Mouse (Mus musculus): ENCODE data around the gene Gm21731. TPM values are rescaled to one million over a fixed set of nuclear protein-coding genes. Genes with fewer than 3 reads are reported as not detected.
"Not testable (repeated sequence)": the region's sequence is repeated elsewhere in the genome, so short reads cannot be mapped to it uniquely, and the experiment has no call there.

Gm21731 gene
- polyA plus RNA-seq (2012; rRNA removed), result not detected in 2 replicates

DNA sequence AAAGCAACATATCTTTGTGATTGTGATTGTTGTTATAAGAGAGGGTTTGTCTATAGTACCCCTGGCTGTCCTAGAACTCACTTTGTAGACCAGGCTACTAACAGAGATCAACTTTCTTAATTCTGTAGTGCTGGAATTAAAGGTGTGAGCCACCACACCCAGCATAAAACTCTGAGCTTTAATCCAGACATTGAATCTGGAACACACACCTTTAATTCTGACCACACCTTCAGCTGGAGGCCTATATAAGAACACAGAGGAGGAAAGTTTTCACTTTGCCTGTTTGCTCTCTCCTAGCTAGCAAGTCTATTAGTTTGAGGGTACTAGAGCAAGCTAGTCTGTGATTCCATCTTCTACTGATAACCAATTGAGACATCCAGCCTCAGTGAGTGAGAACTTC, at the start of gene Gm21731:
Gm21731 (plus strand) TSS at position 301 of the 400 bp plus-strand sequence.
- not testable (repeated sequence) for H3K4me3 ChIP-seq (ENCODE audit: extremely low read depth, insufficient read depth, insufficient read length); H3K4me1 ChIP-seq (ENCODE audit: control insufficient read depth, insufficient read depth, insufficient read length); H3K27ac ChIP-seq (ENCODE audit: insufficient read depth, low read length); H3K36me3 ChIP-seq (ENCODE audit: control insufficient read depth, insufficient read depth, low read length); H3K27me3 ChIP-seq (ENCODE audit: control insufficient read depth, insufficient read depth, low read length); DNase-seq (ENCODE audit: low read depth in 1 of 2, low spot score in 2 of 2)

DNA sequence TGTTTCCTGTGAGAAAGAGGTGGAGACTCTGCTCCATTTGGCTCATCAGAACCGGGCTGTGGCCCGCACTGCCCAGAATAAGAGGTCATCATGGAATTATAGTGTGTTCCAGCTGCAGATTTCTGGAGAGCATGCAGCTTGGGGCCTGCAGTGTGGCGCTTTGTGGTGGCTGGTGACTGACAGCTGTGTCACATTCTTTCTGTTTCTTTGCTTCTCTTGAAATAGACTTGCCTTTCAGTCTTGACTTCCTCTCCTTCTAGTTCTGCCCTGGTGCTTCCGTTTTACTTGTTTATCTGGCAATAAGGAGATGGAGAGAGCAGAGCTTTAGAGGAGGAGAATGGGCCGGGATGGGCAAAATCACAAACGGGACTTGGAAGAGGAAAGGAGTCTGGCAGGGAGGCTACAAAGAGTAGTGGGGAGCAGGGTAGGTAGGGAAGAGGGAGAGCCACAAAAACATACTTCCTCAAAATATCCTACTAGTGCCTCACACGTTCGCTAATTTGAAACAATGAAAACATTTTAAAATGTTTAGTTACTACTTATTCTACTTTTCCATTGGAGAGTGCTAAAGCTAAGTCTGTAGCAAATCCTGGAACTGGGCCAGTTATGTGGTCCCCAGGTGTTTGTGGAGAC, 42.6 kb upstream of the Gm21731 start:
- WGBS, result 14% methylated on average over 7 of the region's 8 CpGs
- not testable (repeated sequence) for H3K27me3 ChIP-seq (ENCODE audit: control insufficient read depth, insufficient read depth, low read length); H3K36me3 ChIP-seq (ENCODE audit: control insufficient read depth, insufficient read depth, low read length); DNase-seq (ENCODE audit: low read depth in 1 of 2, low spot score in 2 of 2); H3K4me3 ChIP-seq (ENCODE audit: extremely low read depth, insufficient read depth, insufficient read length); H3K4me1 ChIP-seq (ENCODE audit: control insufficient read depth, insufficient read depth, insufficient read length)
- 0 out of 2 replicates have a peak overlapping the region, but pooled peaks have one; percentile 15 for H3K27ac ChIP-seq (ENCODE audit: insufficient read depth, low read length)

DNA sequence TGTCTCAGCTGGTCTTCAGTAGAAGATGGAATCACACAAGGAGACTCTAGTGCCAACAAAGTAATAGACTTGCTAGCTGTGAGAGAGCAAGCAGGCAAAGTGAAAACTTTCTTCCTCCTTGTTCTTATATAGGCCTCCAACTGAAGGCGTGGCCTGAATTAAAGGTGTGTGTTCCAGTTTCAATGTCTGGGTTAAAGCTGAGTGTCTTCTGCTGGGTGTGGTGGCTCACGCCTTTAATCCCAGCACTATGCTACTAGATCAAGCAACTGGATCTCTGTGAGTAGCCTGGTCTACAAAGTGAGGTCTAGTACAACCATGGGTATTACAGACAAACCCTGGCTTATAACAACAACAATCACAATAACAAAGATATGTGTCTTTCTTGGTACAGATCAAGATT, 23.1 kb upstream of the Gm21731 start, which contains the start of gene Gm21762:
Gm21762 (minus strand) TSS at position 101 of the 400 bp plus-strand sequence.
- not testable (repeated sequence) for H3K27ac ChIP-seq (ENCODE audit: insufficient read depth, low read length); H3K4me1 ChIP-seq (ENCODE audit: control insufficient read depth, insufficient read depth, insufficient read length); H3K27me3 ChIP-seq (ENCODE audit: control insufficient read depth, insufficient read depth, low read length); DNase-seq (ENCODE audit: low read depth in 1 of 2, low spot score in 2 of 2); H3K4me3 ChIP-seq (ENCODE audit: extremely low read depth, insufficient read depth, insufficient read length); H3K36me3 ChIP-seq (ENCODE audit: control insufficient read depth, insufficient read depth, low read length)
- WGBS, result no CpG with 5 or more reads among the region's 2 CpGs

DNA sequence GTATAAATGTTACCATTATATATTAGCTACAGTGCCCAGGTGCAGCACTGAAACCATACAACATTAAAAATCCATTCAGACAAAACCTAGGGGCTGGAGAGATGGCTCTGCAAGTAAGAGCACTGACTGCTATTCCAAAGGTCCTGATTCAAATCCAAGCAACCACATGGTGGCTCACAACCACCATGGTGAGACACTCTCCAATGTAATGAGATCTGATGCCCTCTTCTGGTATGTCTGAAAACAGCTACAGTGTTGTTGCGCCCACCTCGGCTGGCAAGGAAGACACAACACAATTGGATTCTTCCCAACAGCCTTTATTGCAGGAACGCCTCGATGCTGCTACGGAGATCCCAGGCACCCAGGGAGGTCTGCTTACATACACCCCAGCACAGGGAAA, 18.0 kb upstream of the Gm21731 start:
- H3K4me3 ChIP-seq (ENCODE audit: extremely low read depth, insufficient read depth, insufficient read length); H3K27ac ChIP-seq (ENCODE audit: insufficient read depth, low read length); H3K4me1 ChIP-seq (ENCODE audit: control insufficient read depth, insufficient read depth, insufficient read length); H3K27me3 ChIP-seq (ENCODE audit: control insufficient read depth, insufficient read depth, low read length); H3K36me3 ChIP-seq (ENCODE audit: control insufficient read depth, insufficient read depth, low read length): not testable (repeated sequence)
- peak in 1 of 2 experiments; percentile 3 for DNase-seq (ENCODE audit: low read depth in 1 of 2, low spot score in 2 of 2)
- 87% methylated on average over 5 of the region's 5 CpGs for WGBS

DNA sequence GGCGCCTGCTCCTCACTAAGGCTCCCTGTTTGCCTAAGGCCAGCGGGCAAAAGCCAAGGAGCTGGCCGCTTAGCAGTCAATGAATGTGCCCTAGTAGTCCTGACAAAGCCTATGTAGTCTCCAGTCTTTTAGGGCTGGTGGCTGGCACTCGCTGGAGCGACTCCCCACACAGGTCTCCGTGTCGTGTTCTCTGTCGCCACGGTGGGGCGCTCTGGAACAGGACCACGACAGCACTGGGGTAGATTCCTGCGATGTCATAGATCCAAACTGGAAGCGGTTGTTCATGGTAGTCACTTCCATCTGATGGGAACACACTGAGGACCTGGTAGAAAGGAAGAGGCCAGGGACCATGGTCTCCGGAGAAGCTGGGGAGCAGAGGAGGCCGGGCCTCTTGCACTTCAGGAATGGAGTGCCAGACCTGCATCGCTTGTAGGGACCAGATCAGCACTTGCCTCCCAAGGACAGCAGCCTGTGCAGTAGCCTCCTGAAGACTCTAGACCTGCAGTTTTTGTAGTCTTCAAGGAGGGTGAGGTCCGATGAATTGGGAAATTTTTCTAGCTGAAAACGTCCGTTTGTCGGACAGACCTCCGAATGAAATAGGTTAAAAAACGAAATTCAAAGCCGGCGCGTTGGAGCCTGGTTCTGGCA, 15.8 kb upstream of the Gm21731 start:
- H3K36me3 ChIP-seq (ENCODE audit: control insufficient read depth, insufficient read depth, low read length); H3K4me1 ChIP-seq (ENCODE audit: control insufficient read depth, insufficient read depth, insufficient read length); DNase-seq (ENCODE audit: low read depth in 1 of 2, low spot score in 2 of 2); H3K27me3 ChIP-seq (ENCODE audit: control insufficient read depth, insufficient read depth, low read length); H3K4me3 ChIP-seq (ENCODE audit: extremely low read depth, insufficient read depth, insufficient read length); H3K27ac ChIP-seq (ENCODE audit: insufficient read depth, low read length): not testable (repeated sequence)
- 96% methylated on average over 16 of the region's 25 CpGs for WGBS

DNA sequence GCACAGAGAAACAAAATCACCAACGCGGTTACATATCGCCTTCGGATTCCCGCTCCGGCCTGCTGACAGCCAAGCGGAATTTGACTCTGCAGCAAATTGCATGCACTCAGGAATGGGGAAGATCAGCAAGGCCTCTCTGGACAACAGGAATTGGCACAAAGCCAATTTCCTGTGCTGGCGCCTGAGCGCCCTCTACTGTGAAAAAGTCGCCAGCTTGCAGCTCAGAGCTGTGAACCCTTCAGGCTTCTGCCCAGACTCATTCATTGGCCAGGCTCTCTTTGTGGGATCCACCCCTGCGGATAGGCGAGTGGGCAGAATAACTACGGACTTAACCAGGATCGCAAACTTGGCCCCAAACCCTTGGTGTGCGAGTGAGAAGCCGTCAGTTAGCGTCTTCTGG, 7.1 kb upstream of the Gm21731 start:
- H3K27me3 ChIP-seq (ENCODE audit: control insufficient read depth, insufficient read depth, low read length); H3K27ac ChIP-seq (ENCODE audit: insufficient read depth, low read length); H3K36me3 ChIP-seq (ENCODE audit: control insufficient read depth, insufficient read depth, low read length); H3K4me1 ChIP-seq (ENCODE audit: control insufficient read depth, insufficient read depth, insufficient read length); H3K4me3 ChIP-seq (ENCODE audit: extremely low read depth, insufficient read depth, insufficient read length); DNase-seq (ENCODE audit: low read depth in 1 of 2, low spot score in 2 of 2): not testable (repeated sequence)
- 96% methylated on average over 17 of the region's 17 CpGs for WGBS

DNA sequence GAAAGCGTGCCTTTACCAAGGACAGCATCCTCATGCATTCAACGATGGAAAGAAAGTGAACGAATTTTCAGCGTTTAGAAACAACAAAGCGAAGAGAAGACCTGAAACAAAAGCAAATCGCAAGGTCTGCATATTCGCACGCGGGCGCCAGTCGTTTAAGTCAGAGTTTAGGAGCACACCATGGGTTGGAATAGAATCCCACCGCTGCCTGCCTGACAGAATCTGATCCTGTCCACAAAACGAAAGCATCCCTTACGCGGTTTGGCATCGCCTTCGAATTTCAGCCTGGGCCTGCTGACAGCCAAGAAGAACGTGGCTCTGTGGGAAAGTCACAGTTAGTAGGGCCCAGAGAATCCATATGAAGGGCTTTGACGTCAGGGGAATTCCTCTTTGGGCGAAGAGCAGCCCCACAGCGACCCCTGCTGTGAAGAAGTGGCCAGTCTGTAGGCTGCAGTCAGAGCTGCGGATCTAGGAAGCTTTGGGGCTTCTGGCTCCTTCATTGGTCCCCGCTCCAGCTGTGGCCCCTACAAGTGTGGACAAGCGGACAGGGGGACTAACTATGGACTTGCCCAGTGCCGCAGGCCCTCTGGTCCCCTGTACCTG, 6.4 kb upstream of the Gm21731 start:
- not testable (repeated sequence) for H3K4me1 ChIP-seq (ENCODE audit: control insufficient read depth, insufficient read depth, insufficient read length); DNase-seq (ENCODE audit: low read depth in 1 of 2, low spot score in 2 of 2); H3K27ac ChIP-seq (ENCODE audit: insufficient read depth, low read length); H3K36me3 ChIP-seq (ENCODE audit: control insufficient read depth, insufficient read depth, low read length); H3K4me3 ChIP-seq (ENCODE audit: extremely low read depth, insufficient read depth, insufficient read length); H3K27me3 ChIP-seq (ENCODE audit: control insufficient read depth, insufficient read depth, low read length)
- WGBS, result 69% methylated on average over 13 of the region's 25 CpGs

DNA sequence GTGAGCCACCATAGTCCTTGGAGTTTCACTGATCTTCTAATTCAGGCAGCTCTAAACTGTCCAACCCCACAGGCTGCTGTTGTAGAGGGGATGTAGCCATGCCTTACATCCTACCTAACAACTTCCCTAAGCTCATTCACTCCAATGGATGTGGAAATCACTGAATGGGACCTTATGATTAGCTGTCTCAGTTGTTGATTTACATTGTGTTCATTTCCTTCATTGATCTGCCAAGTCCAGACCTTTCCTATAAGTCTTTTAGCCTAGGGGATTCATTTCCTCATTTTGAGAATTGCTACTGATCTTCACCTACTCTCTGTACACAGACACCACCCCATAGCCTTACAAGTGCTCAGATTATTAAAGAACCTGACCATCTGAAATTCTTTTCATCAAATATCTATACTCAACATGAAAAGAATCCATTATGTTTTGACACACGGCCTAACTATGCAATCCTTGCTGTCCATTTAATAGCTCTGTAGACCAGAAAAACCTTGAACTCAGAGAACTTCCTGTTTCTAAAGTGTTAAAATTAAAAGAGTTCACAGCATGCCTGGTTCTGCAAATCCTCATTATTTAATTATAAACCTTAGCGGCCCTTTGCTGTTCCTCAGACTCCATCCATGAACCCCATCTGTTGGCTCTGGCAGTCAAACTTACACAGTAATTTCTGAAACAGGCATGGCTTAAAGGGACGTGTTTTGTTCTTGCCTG, 12.5 kb downstream of the Gm21731 start:
- 54% methylated on average over 2 of the region's 3 CpGs for WGBS

DNA sequence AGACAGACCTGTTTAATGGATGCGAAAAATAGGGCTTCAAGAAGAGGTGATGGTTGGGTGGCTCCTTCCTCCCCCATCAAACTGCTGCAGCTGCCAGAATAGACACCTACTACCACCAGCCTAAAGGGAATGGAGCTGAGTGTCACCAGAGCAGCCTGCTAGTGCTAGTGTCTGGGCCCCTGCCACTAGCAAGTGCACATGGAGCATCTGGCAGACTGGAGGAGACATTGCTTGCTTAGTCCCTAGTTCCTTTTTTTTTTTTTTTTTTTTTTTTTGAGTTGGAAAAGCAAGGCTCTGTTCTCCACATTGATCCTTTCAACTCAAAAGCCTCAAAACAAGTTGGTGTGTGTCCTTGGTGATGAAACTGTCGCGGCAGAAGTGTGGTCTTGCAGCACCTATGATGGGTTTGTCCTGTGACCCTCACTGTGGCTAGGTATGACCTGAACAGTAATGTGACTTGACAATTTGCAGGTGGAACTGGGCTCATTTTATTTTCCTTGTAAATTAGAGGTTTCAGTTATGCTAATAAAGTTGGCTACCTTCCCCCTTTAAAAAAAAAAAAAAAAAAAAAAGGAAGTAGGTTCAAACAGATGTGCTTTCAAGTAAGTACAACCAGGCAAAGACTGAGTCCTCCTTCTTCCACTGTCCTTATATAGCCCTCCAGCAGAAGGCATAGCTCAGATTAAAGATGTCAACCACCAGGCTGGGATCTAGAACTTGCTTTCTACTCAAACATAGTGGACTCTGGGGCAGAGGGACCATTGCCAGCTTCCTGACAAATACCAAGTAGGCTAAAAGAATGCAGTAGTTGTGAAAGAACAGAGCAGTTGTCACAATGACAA, 20.1 kb downstream of the Gm21731 start:
- not testable (repeated sequence) for H3K36me3 ChIP-seq (ENCODE audit: control insufficient read depth, insufficient read depth, low read length); H3K4me3 ChIP-seq (ENCODE audit: extremely low read depth, insufficient read depth, insufficient read length); H3K27me3 ChIP-seq (ENCODE audit: control insufficient read depth, insufficient read depth, low read length); H3K4me1 ChIP-seq (ENCODE audit: control insufficient read depth, insufficient read depth, insufficient read length)
- 17% methylated on average over 3 of the region's 3 CpGs for WGBS
- peak overlapping the region; percentile 93 for H3K27ac ChIP-seq (ENCODE audit: insufficient read depth, low read length)
- peak in 1 of 2 experiments; percentile 40 for DNase-seq (ENCODE audit: low read depth in 1 of 2, low spot score in 2 of 2)

More for the DNA sequence above, 12.5 kb downstream of the Gm21731 start:
- DNase-seq (ENCODE audit: low read depth in 1 of 2, low spot score in 2 of 2); H3K4me1 ChIP-seq (ENCODE audit: control insufficient read depth, insufficient read depth, insufficient read length); H3K27me3 ChIP-seq (ENCODE audit: control insufficient read depth, insufficient read depth, low read length); H3K36me3 ChIP-seq (ENCODE audit: control insufficient read depth, insufficient read depth, low read length); H3K27ac ChIP-seq (ENCODE audit: insufficient read depth, low read length); H3K4me3 ChIP-seq (ENCODE audit: extremely low read depth, insufficient read depth, insufficient read length): not testable (repeated sequence)

DNA sequence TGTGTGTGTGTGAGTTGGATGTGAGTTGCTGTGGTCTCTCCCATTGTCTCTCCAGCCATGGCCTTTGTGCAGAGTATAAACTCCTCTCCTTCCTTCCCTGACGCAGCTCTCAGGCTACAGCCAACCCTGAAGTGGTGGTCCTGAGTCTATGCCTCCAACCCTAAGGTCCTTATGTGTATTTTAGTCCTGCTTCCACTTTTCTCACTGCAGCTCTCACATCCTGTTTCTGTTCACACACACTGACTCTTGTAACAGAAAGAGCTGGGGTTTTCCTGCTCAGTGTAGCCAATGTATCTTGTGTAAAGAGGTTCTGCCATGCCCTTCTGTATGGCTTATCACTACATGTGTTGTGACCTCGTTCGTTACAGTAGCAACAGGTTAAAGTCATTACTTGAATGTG, 20.8 kb downstream of the Gm21731 start:
- 13% methylated on average over 3 of the region's 3 CpGs for WGBS
- Histone ChIP-seq H3K4me3 (ENCODE audit: extremely low read depth, insufficient read depth, insufficient read length) (0 out of 2 replicates have a peak overlapping the region, but pooled peaks have one; percentile 13), H3K27ac (ENCODE audit: insufficient read depth, low read length) (peak overlapping the region; percentile 93)
- not testable (repeated sequence) for H3K4me1 ChIP-seq (ENCODE audit: control insufficient read depth, insufficient read depth, insufficient read length); H3K36me3 ChIP-seq (ENCODE audit: control insufficient read depth, insufficient read depth, low read length); H3K27me3 ChIP-seq (ENCODE audit: control insufficient read depth, insufficient read depth, low read length)
- peak in 1 of 2 experiments; percentile 7 for DNase-seq (ENCODE audit: low read depth in 1 of 2, low spot score in 2 of 2)
